Mouse (Mus musculus) testis, postnatal 10 days (tissue): ENCODE measurements around the gene Upb1.
"Not testable (repeated sequence)": the region's sequence is repeated elsewhere in the genome, so short reads cannot be mapped to it uniquely, and the experiment has no call there.

ENCODE experiments used
- DNase-seq: peaks from one replicate; pipeline ENCODE4 v3.0.0; 2021; ENCODE audit warnings: low spot score

Gene Upb1

GRCm38 (mm10) chr10:75400958-75401357 is at the start of gene Upb1:
TSS of gene Upb1 (plus strand) at chr10:75401115.
- no peak for DNase-seq

- no peak for DNase-seq
Observed at GRCm38 (mm10) chr10:75352541-75352940, 48.4 kb upstream of the Upb1 start.

- not testable (repeated sequence) for DNase-seq
Observed at GRCm38 (mm10) chr10:75353838-75354241, 47.1 kb upstream of the Upb1 start.

GRCm38 (mm10) chr10:75355341-75355740 is 45.6 kb upstream of the Upb1 start:
- DNase-seq = no peak

- peak; percentile 73 for DNase-seq
Observed at GRCm38 (mm10) chr10:75364214-75364690, 36.7 kb upstream of the Upb1 start.

GRCm38 (mm10) chr10:75364796-75365195 is 36.1 kb upstream of the Upb1 start:
- DNase-seq = no peak

- DNase-seq = peak; percentile 47
Observed at GRCm38 (mm10) chr10:75365231-75365633, 35.7 kb upstream of the Upb1 start.

- not testable (repeated sequence) for DNase-seq
Observed at GRCm38 (mm10) chr10:75373655-75374351, 27.1 kb upstream of the Upb1 start.

GRCm38 (mm10) chr10:75378688-75379087 is 22.2 kb upstream of the Upb1 start:
- DNase-seq = no peak

- DNase-seq = no peak
Observed at GRCm38 (mm10) chr10:75390156-75390555, 10.8 kb upstream of the Upb1 start.

- DNase-seq = no peak
Observed at GRCm38 (mm10) chr10:75390832-75391231, 10.1 kb upstream of the Upb1 start.

GRCm38 (mm10) chr10:75394796-75395195 is 6.1 kb upstream of the Upb1 start:
- DNase-seq = no peak

- no peak for DNase-seq
Observed at GRCm38 (mm10) chr10:75396966-75397365, 3.9 kb upstream of the Upb1 start.

- no peak for DNase-seq
Observed at GRCm38 (mm10) chr10:75405916-75406315, 5.0 kb downstream of the Upb1 start.

GRCm38 (mm10) chr10:75406755-75407154 is 5.8 kb downstream of the Upb1 start:
- DNase-seq = peak; percentile 67

GRCm38 (mm10) chr10:75407741-75408140 is 6.8 kb downstream of the Upb1 start:
- no peak for DNase-seq

GRCm38 (mm10) chr10:75411343-75412113 is 10.6 kb downstream of the Upb1 start:
- not testable (repeated sequence) for DNase-seq

GRCm38 (mm10) chr10:75412114-75413103 is 11.5 kb downstream of the Upb1 start:
- no peak for DNase-seq

- no peak for DNase-seq
Observed at GRCm38 (mm10) chr10:75414925-75415324, 14.0 kb downstream of the Upb1 start.

- DNase-seq = no peak
Observed at GRCm38 (mm10) chr10:75417363-75418042, 16.6 kb downstream of the Upb1 start.

GRCm38 (mm10) chr10:75418747-75419146 is 17.8 kb downstream of the Upb1 start:
- no peak for DNase-seq
